Mouse (Mus musculus): ENCODE results near the gene Cdh13. TPM values are rescaled to one million over a fixed set of nuclear protein-coding genes. Genes with fewer than 3 reads are reported as not detected.
A peak's percentile ranks its signal among the peaks of the same experiment; 100 is the strongest.
"Not testable (repeated sequence)": the region's sequence is repeated elsewhere in the genome, so short reads cannot be mapped to it uniquely, and the experiment has no call there.

Gene Cdh13
- total RNA-seq, 2 experiments from 2014 or later = 178 to 201 TPM

GRCm38 (mm10) chr8:119275442-119275841, 991.9 kb downstream of the Cdh13 start:
- no peak for DNase-seq

DNA sequence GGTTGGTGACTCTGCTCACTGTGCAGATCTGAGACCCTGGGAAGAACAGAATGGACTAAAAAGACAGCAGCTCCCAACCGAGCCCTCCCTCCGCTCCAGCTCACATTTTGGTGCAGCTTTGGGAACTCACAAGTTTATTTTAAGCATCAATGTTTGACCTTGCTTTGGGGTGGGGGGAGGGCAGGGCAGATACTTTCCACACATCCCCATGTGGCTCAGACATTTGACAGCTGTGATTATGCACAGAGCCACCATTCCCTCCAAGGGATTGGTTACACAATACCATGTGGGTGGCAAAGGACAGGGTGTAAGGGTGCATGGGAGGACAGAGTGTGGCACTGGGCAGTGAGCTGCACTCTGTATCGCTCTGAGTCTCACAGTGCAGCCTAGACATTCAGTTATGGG, 993.5 kb downstream of the Cdh13 start:
- peak; percentile 70 for DNase-seq

GRCm38 (mm10) chr8:119281761-119282160, 998.2 kb downstream of the Cdh13 start:
- DNase-seq = peak; percentile 27

DNA sequence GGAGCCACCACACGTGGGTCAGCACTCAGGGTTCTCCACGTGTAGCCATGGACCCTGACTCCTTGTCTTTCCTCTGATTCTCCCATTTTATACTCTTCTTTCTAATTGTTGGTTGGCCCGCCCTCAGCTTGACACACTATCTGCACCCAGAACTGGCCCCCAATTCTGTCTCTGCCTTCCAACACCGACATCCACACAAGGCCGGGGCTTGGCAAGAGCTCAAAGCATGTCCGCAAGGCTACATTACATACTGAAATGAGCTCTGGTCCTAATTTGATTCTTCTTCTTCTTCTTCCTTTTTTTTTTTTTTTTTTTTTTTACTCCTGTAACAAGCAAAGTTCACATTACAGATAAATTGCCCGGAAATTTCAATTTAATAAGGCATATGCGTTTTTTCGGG, 1001.0 kb downstream of the Cdh13 start:
- DNase-seq = peak; percentile 19

- peak; percentile 57 for DNase-seq
Observed at GRCm38 (mm10) chr8:119284920-119285319, 1001.4 kb downstream of the Cdh13 start.

- DNase-seq = no peak
Observed at GRCm38 (mm10) chr8:119295477-119295876, 1011.9 kb downstream of the Cdh13 start.

GRCm38 (mm10) chr8:119297752-119298151, 1014.2 kb downstream of the Cdh13 start:
- peak; percentile 60 for DNase-seq

- no peak for DNase-seq
Observed at GRCm38 (mm10) chr8:119300335-119300734, 1016.8 kb downstream of the Cdh13 start.

DNA sequence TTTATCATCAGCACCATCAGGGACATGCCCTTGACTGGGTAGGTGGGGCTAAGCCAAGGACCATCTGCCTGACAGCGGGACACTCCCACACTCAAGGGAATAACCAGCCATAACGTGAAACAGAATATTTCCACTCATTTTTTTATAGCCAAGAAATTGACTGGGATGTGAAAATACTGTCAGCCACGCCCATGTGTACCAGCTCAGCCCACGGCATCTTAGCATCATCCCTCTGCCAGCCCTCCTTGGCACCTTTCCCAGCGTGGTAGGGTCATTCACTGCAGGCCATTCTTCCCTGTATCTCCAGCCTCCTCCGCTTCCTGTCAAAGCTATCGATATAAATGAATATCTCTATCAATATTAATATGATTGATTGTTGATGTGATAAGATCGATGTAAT, 1020.7 kb downstream of the Cdh13 start:
- DNase-seq = peak; percentile 38

DNA sequence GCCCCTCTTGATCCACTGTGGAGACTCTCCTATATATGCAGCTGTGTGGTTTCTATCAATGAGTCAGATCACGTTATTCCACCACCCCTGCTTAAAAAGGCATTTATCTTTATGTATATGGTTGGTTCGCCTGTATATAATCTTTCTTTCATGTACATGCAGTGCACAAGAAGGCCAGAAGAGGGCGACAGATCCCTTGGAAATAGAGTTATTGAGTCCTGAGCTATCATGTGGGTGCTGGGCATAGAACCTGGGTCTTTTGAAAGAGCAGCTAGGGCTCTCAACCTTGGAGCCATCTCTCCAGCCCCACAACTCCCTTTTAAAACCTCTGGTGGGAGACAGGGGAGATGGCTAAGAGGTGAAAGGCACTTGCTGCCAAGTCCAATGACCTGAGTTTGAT, 1027.9 kb downstream of the Cdh13 start:
- DNase-seq = peak; percentile 23

GRCm38 (mm10) chr8:119323215-119323614, 1039.7 kb downstream of the Cdh13 start:
- DNase-seq = no peak

DNA sequence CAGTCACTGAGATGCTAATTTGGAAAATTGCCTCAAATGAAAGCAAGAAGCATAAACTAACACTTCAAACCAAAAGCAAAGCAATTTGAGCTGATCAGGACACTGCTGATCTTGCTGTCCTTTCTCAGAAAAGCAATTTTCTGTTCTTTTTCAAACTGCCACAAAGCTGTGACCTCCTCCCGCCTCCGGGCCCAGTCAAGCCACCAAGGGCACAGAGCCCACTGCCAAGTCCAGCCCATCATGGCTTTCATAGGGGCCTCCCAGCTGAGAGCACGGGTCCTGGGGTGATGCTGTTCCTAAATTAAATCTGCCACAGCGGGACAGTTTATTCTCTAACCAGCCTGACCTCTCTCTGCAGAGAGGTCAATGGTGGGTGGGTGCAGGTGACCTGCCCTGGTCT, 1056.0 kb downstream of the Cdh13 start:
- no peak for DNase-seq

GRCm38 (mm10) chr8:119343606-119344005, 1060.1 kb downstream of the Cdh13 start:
- DNase-seq = no peak

GRCm38 (mm10) chr8:119344190-119344856, 1060.8 kb downstream of the Cdh13 start, which contains the start of gene Hsbp1:
Gene Hsbp1 (plus strand): TSS chr8:119344488.
- DNase-seq = peak; percentile 97

DNA sequence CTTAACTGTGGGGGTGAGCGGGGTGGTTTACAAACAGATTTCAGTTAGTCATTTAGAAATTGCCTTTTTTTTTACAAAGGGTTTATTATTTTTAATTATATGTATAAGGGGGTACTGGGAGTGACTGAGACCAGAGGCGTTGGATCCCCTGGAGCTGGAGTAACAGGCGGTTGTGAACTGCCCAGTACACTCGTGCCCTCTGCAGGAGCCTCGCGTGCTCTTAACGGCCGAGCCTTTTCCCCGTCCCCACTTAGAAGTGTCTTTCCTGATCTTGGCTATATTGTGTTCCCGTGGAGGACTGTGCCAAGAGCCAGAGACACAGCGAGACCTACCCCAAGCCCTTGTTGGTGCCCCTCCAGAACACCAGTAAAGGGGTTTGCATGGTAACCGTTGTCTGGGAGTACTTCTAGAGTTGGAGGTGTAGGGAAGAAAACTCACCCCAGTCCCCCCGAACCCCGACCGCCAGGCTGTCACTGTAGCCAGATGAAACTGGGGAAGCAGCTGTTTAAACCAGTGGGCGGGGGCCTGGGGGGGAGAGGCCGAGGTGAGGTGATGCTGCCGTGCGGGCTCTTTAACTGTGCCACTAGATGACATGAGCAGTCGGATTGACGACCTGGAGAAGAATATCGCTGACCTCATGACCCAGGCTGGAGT, 1061.6 kb downstream of the Cdh13 start:
- peak; percentile 27 for DNase-seq

GRCm38 (mm10) chr8:119345683-119346075, 1062.1 kb downstream of the Cdh13 start:
- DNase-seq = no peak

- no peak for DNase-seq
Observed at GRCm38 (mm10) chr8:119351647-119352046, 1068.1 kb downstream of the Cdh13 start.

- DNase-seq = no peak
Observed at GRCm38 (mm10) chr8:119352977-119353658, 1069.6 kb downstream of the Cdh13 start.

GRCm38 (mm10) chr8:119353659-119354023, 1070.1 kb downstream of the Cdh13 start:
- DNase-seq = no peak

- DNase-seq = not testable (repeated sequence)
Observed at GRCm38 (mm10) chr8:119356631-119357030, 1073.1 kb downstream of the Cdh13 start.

GRCm38 (mm10) chr8:119358175-119358574, 1074.6 kb downstream of the Cdh13 start:
- no peak for DNase-seq

- DNase-seq = peak; percentile 80
Observed at GRCm38 (mm10) chr8:119358836-119359235, 1075.3 kb downstream of the Cdh13 start.

- DNase-seq = no peak
Observed at GRCm38 (mm10) chr8:119360686-119361295, 1077.3 kb downstream of the Cdh13 start.
